Mouse (Mus musculus) neural tube, embryonic 13.5 days (tissue): ENCODE results near the gene Tex50. TPM values are rescaled to one million over a fixed set of nuclear protein-coding genes. Genes with fewer than 3 reads are reported as not detected.
"Not testable (repeated sequence)": the region's sequence is repeated elsewhere in the genome, so short reads cannot be mapped to it uniquely, and the experiment has no call there.

ENCODE experiments used
- ATAC-seq: fragments of 200-750 bp; cut with Nextera tagmentation; 2 replicates; pipeline ENCODE4 v1.8.0; 2017; ENCODE audit warnings: low read depth, mild to moderate bottlenecking, moderate TSS enrichment, moderate library complexity
- H3K27ac ChIP-seq: fragments of 300-500 bp; sonication (generic); replicated peaks from 2 replicates; pipeline ENCODE4 v1.5.1; 2015; ENCODE audit warnings: moderate library complexity, mild to moderate bottlenecking, inconsistent platforms
- H3K27me3 ChIP-seq: fragments of 300-500 bp; sonication (generic); 2 replicates; pipeline ENCODE4 v1.6.1; 2015; ENCODE audit warnings: mild to moderate bottlenecking, inconsistent platforms
- H3K36me3 ChIP-seq: fragments of 300-500 bp; sonication (generic); 2 replicates; pipeline ENCODE4 v1.6.1; 2015; ENCODE audit warnings: mild to moderate bottlenecking, inconsistent platforms
- H3K4me1 ChIP-seq: fragments of 300-500 bp; sonication (generic); replicated peaks from 2 replicates; pipeline ENCODE4 v1.6.1; 2015; ENCODE audit warnings: inconsistent platforms
- H3K4me2 ChIP-seq: fragments of 300-500 bp; sonication (generic); 2 replicates; pipeline ENCODE4 v1.6.1; 2015; ENCODE audit warnings: inconsistent platforms, mild to moderate bottlenecking, moderate library complexity
- H3K4me3 ChIP-seq: fragments of 300-500 bp; sonication (generic); 2 replicates; pipeline ENCODE4 v1.5.1; 2015; ENCODE audit warnings: mild to moderate bottlenecking, inconsistent platforms
- H3K9ac ChIP-seq: fragments of 300-500 bp; sonication (generic); 2 replicates; pipeline ENCODE4 v1.6.1; 2015; ENCODE audit warnings: moderate library complexity, mild to moderate bottlenecking, inconsistent platforms
- H3K9me3 ChIP-seq: fragments of 300-500 bp; sonication (generic); 2 replicates; pipeline ENCODE4 v1.6.1; 2016; ENCODE audit warnings: inconsistent platforms
- WGBS: fragments of 180-500 bp; shearing (Covaris S2); methylation state at CpG from one replicate; pipeline ENCODE4 v1.1.7; 2015; 5-methylcytosine and 5-hydroxymethylcytosine counted together
- polyA plus RNA-seq: library from polyadenylated mRNA; unstranded; fragments of >200 nt; fragmentation: Nextera tagmentation; extraction: Ambion mirVana; gene quantifications from 2 replicates; pipeline ENCODE4 v1.2.1, GENCODE M21; 2015

Tex50 gene
- polyA plus RNA-seq, 1 experiment from 2014 or later, result 0.89 TPM

- Histone ChIP-seq H3K27me3 (no peaks in the 10 kb centered on the region), H3K36me3 (no peaks in the 10 kb centered on the region), H3K4me2 (no peak overlapping the region), H3K4me1 (no peaks in the 10 kb centered on the region), H3K9me3 (no peaks in the 10 kb centered on the region), H3K4me3 (no peak overlapping the region), H3K27ac (no peak overlapping the region), H3K9ac (no peak overlapping the region)
- no peak for ATAC-seq
- WGBS, result 83% methylated on average over 6 of the region's 6 CpGs
These were observed 8.0 kb downstream of the Tex50 start for GRCm38 (mm10) chr1:161151098-161151497.

GRCm38 (mm10) chr1:161147888-161148287 lies 11.2 kb downstream of the Tex50 start:
- no peak for ATAC-seq
- Histone ChIP-seq H3K4me3 (no peak overlapping the region), H3K9ac (no peak overlapping the region), H3K27me3 (no peaks in the 10 kb centered on the region), H3K27ac (no peak overlapping the region), H3K9me3 (no peaks in the 10 kb centered on the region), H3K4me1 (peaks cover 4% of the 10 kb centered on the region; the same call in 1 of the 2 replicates), H3K36me3 (no peaks in the 10 kb centered on the region), H3K4me2 (no peak overlapping the region)
- WGBS, result 74% methylated on average over 2 of the region's 2 CpGs

GRCm38 (mm10) chr1:161145611-161146010 lies 13.5 kb downstream of the Tex50 start:
- H3K4me2 ChIP-seq, H3K9me3 ChIP-seq, H3K4me1 ChIP-seq, ATAC-seq, H3K36me3 ChIP-seq, H3K27me3 ChIP-seq, H3K9ac ChIP-seq, H3K4me3 ChIP-seq, H3K27ac ChIP-seq: not testable (repeated sequence)
- WGBS, result 92% methylated on average over 8 of the region's 8 CpGs

- peaks cover 7% of the 10 kb centered on the region; the same call in 1 of the 2 replicates for H3K4me1 ChIP-seq
- no peak overlapping the region for H3K27ac ChIP-seq
- H3K9ac ChIP-seq, result peak overlapping the region; percentile 62; the same call in 1 of the 2 replicates
- no peaks in the 10 kb centered on the region for H3K9me3 ChIP-seq
- peak overlapping the region; percentile 68 for H3K4me2 ChIP-seq
- no peak for ATAC-seq
- no peaks in the 10 kb centered on the region for H3K27me3 ChIP-seq
- WGBS, result 91% methylated on average over 7 of the region's 7 CpGs
- no peaks in the 10 kb centered on the region for H3K36me3 ChIP-seq
- H3K4me3 ChIP-seq, result peak overlapping the region; percentile 47
These were observed 15.9 kb downstream of the Tex50 start for GRCm38 (mm10) chr1:161143216-161143615.

GRCm38 (mm10) chr1:161142531-161143159 lies 16.5 kb downstream of the Tex50 start, which contains the start of gene Ankrd45:
Ankrd45 (plus strand) TSS chr1:161142691.
- ATAC-seq, result peak; percentile 97
- Histone ChIP-seq H3K27me3 (no peaks in the 10 kb centered on the region), H3K4me3 (peak within 1 kb of the TSS; percentile 47), H3K36me3 (no peaks in the 10 kb centered on the region), H3K9me3 (no peaks in the 10 kb centered on the region), H3K9ac (peak within 1 kb of the TSS; percentile 62), H3K4me1 (peaks cover 7% of the 10 kb centered on the region; the same call in 1 of the 2 replicates), H3K4me2 (peak within 1 kb of the TSS; percentile 68), H3K27ac (no peak within 1 kb of the TSS)
- WGBS, result 6% methylated on average over 33 of the region's 33 CpGs

GRCm38 (mm10) chr1:161140026-161140762 lies 18.9 kb downstream of the Tex50 start:
- no peak overlapping the region for H3K4me2 ChIP-seq
- no peak overlapping the region for H3K9ac ChIP-seq
- no peaks in the 10 kb centered on the region for H3K9me3 ChIP-seq
- H3K36me3 ChIP-seq, result no peaks in the 10 kb centered on the region
- no peak overlapping the region for H3K27ac ChIP-seq
- H3K4me3 ChIP-seq, result no peak overlapping the region
- 84% methylated on average over 9 of the region's 9 CpGs for WGBS
- no peak for ATAC-seq
- H3K27me3 ChIP-seq, result no peaks in the 10 kb centered on the region
- H3K4me1 ChIP-seq, result peaks cover 7% of the 10 kb centered on the region; the same call in 1 of the 2 replicates

- peaks cover 7% of the 10 kb centered on the region; the same call in 1 of the 2 replicates for H3K4me1 ChIP-seq
- no peak overlapping the region for H3K4me3 ChIP-seq
- H3K9me3 ChIP-seq, result no peaks in the 10 kb centered on the region
- 90% methylated on average over 2 of the region's 2 CpGs for WGBS
- no peak overlapping the region for H3K9ac ChIP-seq
- H3K36me3 ChIP-seq, result no peaks in the 10 kb centered on the region
- H3K27ac ChIP-seq, result no peak overlapping the region
- ATAC-seq, result no peak
- H3K4me2 ChIP-seq, result no peak overlapping the region
- peaks cover 3% of the 10 kb centered on the region; the same call in 1 of the 2 replicates for H3K27me3 ChIP-seq
These were observed 19.6 kb downstream of the Tex50 start for GRCm38 (mm10) chr1:161139496-161139895.

- peak; percentile 98 for ATAC-seq
- 2% methylated on average over 41 of the region's 41 CpGs for WGBS
- peak within 1 kb of the TSS; percentile 86 for H3K27ac ChIP-seq
These were observed 28.1 kb downstream of the Tex50 start, which contains the start of gene Klhl20 for GRCm38 (mm10) chr1:161130726-161131664. Klhl20 (minus strand) TSS chr1:161131511.

GRCm38 (mm10) chr1:161126461-161126860 lies 32.7 kb downstream of the Tex50 start:
- WGBS, result 82% methylated on average over 1 of the region's 1 CpGs
- no peak for ATAC-seq

More at GRCm38 (mm10) chr1:161130726-161131664, 28.1 kb downstream of the Tex50 start, which contains the start of gene Klhl20:
- Histone ChIP-seq H3K4me1 (peaks cover 16% of the 10 kb centered on the region), H3K9ac (peak within 1 kb of the TSS; percentile 95), H3K4me2 (peak within 1 kb of the TSS; percentile 93), H3K36me3 (peaks cover 5% of the 10 kb centered on the region), H3K9me3 (no peaks in the 10 kb centered on the region), H3K4me3 (peak within 1 kb of the TSS; percentile 96), H3K27me3 (peaks cover 12% of the 10 kb centered on the region; the same call in 1 of the 2 replicates)

GRCm38 (mm10) chr1:161122661-161123418 lies 36.3 kb downstream of the Tex50 start:
- Histone ChIP-seq H3K9ac (no peak overlapping the region), H3K36me3 (peaks cover 8% of the 10 kb centered on the region), H3K27me3 (no peaks in the 10 kb centered on the region), H3K27ac (no peak overlapping the region), H3K4me2 (no peak overlapping the region), H3K4me1 (no peaks in the 10 kb centered on the region), H3K4me3 (no peak overlapping the region), H3K9me3 (no peaks in the 10 kb centered on the region)
- no peak for ATAC-seq
- 93% methylated on average over 10 of the region's 10 CpGs for WGBS

More at GRCm38 (mm10) chr1:161126461-161126860, 32.7 kb downstream of the Tex50 start:
- H3K4me2 ChIP-seq, result no peak overlapping the region
- H3K4me1 ChIP-seq, result peaks cover 16% of the 10 kb centered on the region
- H3K36me3 ChIP-seq, result peaks cover 5% of the 10 kb centered on the region
- H3K9me3 ChIP-seq, result no peaks in the 10 kb centered on the region
- H3K27me3 ChIP-seq, result no peaks in the 10 kb centered on the region
- no peak overlapping the region for H3K27ac ChIP-seq
- no peak overlapping the region for H3K9ac ChIP-seq
- H3K4me3 ChIP-seq, result no peak overlapping the region

- Histone ChIP-seq H3K27me3 (no peaks in the 10 kb centered on the region), H3K36me3 (peaks cover 2% of the 10 kb centered on the region; the same call in 1 of the 2 replicates), H3K4me2 (no peak overlapping the region), H3K4me3 (no peak overlapping the region), H3K4me1 (no peaks in the 10 kb centered on the region), H3K9ac (no peak overlapping the region), H3K27ac (no peak overlapping the region), H3K9me3 (no peaks in the 10 kb centered on the region)
- ATAC-seq, result no peak
These were observed 44.5 kb downstream of the Tex50 start for GRCm38 (mm10) chr1:161114591-161114990.
